Mouse (Mus musculus) G1E (cell line): ENCODE measurements around the gene Adam8.

Source experiments
- CTCF ChIP-seq: IDR thresholded peaks from 2 replicates; pipeline ENCODE4 v1.5.1; 2012; ENCODE audit warnings: low read depth, low read length, inconsistent platforms, mixed read lengths
- GATA1 ChIP-seq: IDR thresholded peaks from 2 replicates; pipeline ENCODE4 v1.6.1; 2012; ENCODE audit warnings: borderline replicate concordance, low read length, inconsistent platforms, mixed read lengths
- GATA2 ChIP-seq: IDR thresholded peaks from 2 replicates; pipeline ENCODE4 v1.6.1; 2012; ENCODE audit warnings: low read depth, low read length, inconsistent platforms, borderline replicate concordance
- POLR2AphosphoS5 ChIP-seq: IDR thresholded peaks from 2 replicates; pipeline ENCODE4 v1.6.1; 2012; ENCODE audit warnings: low read depth, low read length, inconsistent platforms; ENCODE audit not compliant: insufficient replicate concordance
- TAL1 ChIP-seq: conservative IDR thresholded peaks from 2 replicates; pipeline ENCODE4 v1.6.1; 2012; ENCODE audit warnings: low read depth, low read length, inconsistent platforms, mixed read lengths

DNA sequence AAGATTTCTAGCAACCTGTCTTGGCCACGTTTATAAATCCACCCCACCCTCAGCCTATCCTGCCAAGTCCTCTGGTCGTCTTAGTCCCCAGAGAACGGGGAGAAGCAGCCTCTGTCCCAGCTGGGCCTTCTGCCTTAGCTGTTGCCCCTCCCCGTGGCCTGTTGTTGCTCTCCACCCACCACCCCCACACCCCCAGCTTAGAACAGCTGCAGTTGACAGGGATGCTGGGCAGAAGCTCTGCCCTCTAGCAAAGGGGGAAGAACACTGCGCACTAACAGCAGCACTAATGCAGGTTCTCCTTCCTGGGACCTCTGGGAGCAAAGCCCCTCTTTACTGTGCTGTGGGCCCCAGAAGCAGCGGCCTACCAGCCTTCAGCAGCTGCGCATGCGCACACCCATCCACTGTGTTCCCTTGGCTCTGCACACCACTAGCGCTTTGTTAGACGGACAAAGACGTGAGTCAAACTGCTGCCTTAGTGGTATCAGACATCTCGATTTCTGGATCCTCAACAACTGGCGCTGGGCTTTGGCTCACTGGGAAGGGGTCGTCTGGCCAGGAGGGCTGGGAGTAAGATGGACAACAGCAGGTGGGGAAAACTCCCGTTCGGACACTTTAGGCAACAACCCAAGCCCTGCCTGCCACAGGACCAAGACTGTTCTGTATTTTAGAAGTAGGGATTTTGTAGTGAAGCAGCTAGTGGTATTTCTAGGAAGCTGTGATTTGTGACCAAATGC, 51.7 kb downstream of the Adam8 start:
- no peak for TF ChIP-seq GATA1
- no peak for TF ChIP-seq POLR2AphosphoS5
- TF ChIP-seq CTCF: no peak
- TF ChIP-seq TAL1: no peak
- no peak for TF ChIP-seq GATA2
